In the genomic region with DNA sequence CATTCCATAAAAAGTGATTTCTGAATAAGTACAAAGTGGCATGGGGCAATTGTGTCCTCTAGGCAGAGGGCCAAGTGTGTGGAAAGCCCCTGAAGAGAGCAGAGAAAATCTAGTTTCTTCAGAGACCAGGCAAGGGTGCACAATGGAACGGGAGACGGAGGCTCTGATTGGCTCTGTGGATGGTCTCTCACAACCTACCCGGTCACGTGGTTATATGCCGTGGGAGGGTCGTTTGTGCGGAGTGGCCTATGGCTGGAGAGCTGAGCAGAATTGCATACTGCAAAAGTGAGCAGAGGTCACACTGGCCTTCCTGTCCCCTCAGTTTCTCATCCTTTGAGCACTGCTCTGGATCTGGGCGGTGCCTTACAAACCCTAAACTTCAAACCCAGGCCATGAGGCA, we compare ENCODE assay signal across 8 mouse cellular contexts. TPM values are rescaled to one million over a fixed set of nuclear protein-coding genes. Genes with fewer than 3 reads are reported as not detected.
DNase-seq lines count a peak whose midpoint lies in the region; ATAC-seq and TF ChIP-seq lines count a peak whose summit lies in the region.

No protein-coding gene starts in this region.

- H3K27ac ChIP-seq in lung, embryonic 14.5 days (ENCODE audit: low read depth), result 0 out of 2 replicates have a peak overlapping the region, but pooled peaks have one; percentile 50
- H3K27ac ChIP-seq in forebrain, embryonic 12.5 days, result no peak overlapping the region

- no peaks in the 10 kb centered on the region for H3K4me1 ChIP-seq in lung, embryonic 14.5 days (ENCODE audit: insufficient read depth)
- peaks cover 8% of the 10 kb centered on the region for H3K4me1 ChIP-seq in lung, adult 2 months (ENCODE audit: control insufficient read depth, insufficient read depth, low read length)
- H3K4me1 ChIP-seq in forebrain, embryonic 12.5 days, result peaks cover 27% of the 10 kb centered on the region

- no peak overlapping the region for H3K4me2 ChIP-seq in lung, embryonic 14.5 days
- no peak overlapping the region for H3K4me2 ChIP-seq in forebrain, embryonic 12.5 days

- H3K27me3 ChIP-seq in lung, embryonic 14.5 days (ENCODE audit: insufficient read depth, low read length), result no peaks in the 10 kb centered on the region
- no peaks in the 10 kb centered on the region for H3K27me3 ChIP-seq in forebrain, embryonic 12.5 days

- peak; percentile 7 for DNase-seq in adrenal gland, postnatal 25 days
- no peak for DNase-seq in adrenal gland, adult 8-10 months
- DNase-seq in lung, embryonic 14.5 days, result peak; percentile 39
- no peak for DNase-seq in lung, adult 2 months
- peak; percentile 61 to 63 for DNase-seq in lung, postnatal 4 days
- no peak for DNase-seq in left cerebral cortex, adult 11 months (ENCODE audit: low spot score)
- DNase-seq in urinary bladder, postnatal 14 days (ENCODE audit: low spot score), result no peak

- H3K4me3 ChIP-seq in lung, embryonic 14.5 days (ENCODE audit: low read depth, low read length), result no peak overlapping the region
- H3K4me3 ChIP-seq in lung, adult 2 months (replicated peaks; ENCODE audit: extremely low read depth, low read depth, low read length), result no peak overlapping the region
- H3K4me3 ChIP-seq in forebrain, embryonic 12.5 days (replicated peaks), result no peak overlapping the region

- no peaks in the 10 kb centered on the region for H3K9me3 ChIP-seq in lung, embryonic 14.5 days (ENCODE audit: low read depth, low read length)
- no peaks in the 10 kb centered on the region for H3K9me3 ChIP-seq in forebrain, embryonic 12.5 days

- no peaks in the 10 kb centered on the region for H3K36me3 ChIP-seq in lung, embryonic 14.5 days (ENCODE audit: insufficient read depth)
- no peaks in the 10 kb centered on the region for H3K36me3 ChIP-seq in forebrain, embryonic 12.5 days (replicated peaks)

- WGBS in lung, embryonic 14.5 days, result 67% methylated on average over 8 of the region's 8 CpGs
- WGBS in lung, adult 2 months, result 55% methylated on average over 8 of the region's 8 CpGs
- WGBS in forebrain, embryonic 12.5 days, result 80% methylated on average over 8 of the region's 8 CpGs

- no peak overlapping the region for H3K9ac ChIP-seq in lung, embryonic 14.5 days
- no peak overlapping the region for H3K9ac ChIP-seq in forebrain, embryonic 12.5 days

- no peak for TF ChIP-seq CTCF in lung, embryonic 14.5 days (IDR thresholded peaks at IDR 0.05; ENCODE audit: low read depth)
- no peak for TF ChIP-seq CTCF in lung, adult 2 months (IDR thresholded peaks at IDR 0.05; ENCODE audit: insufficient read depth, low read length)

- ATAC-seq in lung, embryonic 14.5 days (ENCODE audit: insufficient read depth), result no peak; the same call in 1 of the 2 replicates
- 0 out of 2 replicates have a peak, but pooled peaks have one; percentile 45 for ATAC-seq in forebrain, embryonic 12.5 days (ENCODE audit: low FRiP score)

- TF ChIP-seq POLR2A in lung, adult 2 months (IDR thresholded peaks at IDR 0.05; ENCODE audit: borderline replicate concordance, extremely low read depth, low read depth, low read length), result no peak

RNA-seq across cellular contexts. Expression of a gene that starts 5.9 kb away (rescaled TPM):
- total RNA-seq in adrenal gland, postnatal 25 days (2021), result 166 and 179 TPM in 2 replicates
- total RNA-seq in adrenal gland, adult 8-10 months (2022), result 100 to 1,000 TPM; 103 to 167 (median 141) TPM
- polyA plus RNA-seq in lung, embryonic 14.5 days (2014; fragmentation: Nextera tagmentation; extraction: Ambion mirVana), result 97.3 and 97.5 TPM in 2 replicates
- 45.2 and 47.3 TPM in 2 replicates for polyA plus RNA-seq in lung, adult 2 months (2012; rRNA removed)
- 47.1 and 48.3 TPM in 2 replicates for polyA plus RNA-seq in forebrain, embryonic 12.5 days (2016; fragmentation: Nextera tagmentation; extraction: Ambion mirVana)

Comparison
In these comparisons a context has a peak if more than half of its experiments do, and no peak if none do; other contexts are left out.
1. DNase-seq: peak in adrenal gland, postnatal 25 days (single experiment), lung, embryonic 14.5 days (single experiment) and lung, postnatal 4 days (2 of 2); none in adrenal gland, adult 8-10 months (single experiment), lung, adult 2 months (single experiment), left cerebral cortex, adult 11 months (single experiment) and urinary bladder, postnatal 14 days (single experiment).